In genomic region chr3:97227259-97228005, GRCm38 (mm10) we compare ENCODE assay signal across 8 mouse cellular contexts.
DNase-seq lines count a peak whose midpoint lies in the region; ATAC-seq and TF ChIP-seq lines count a peak whose summit lies in the region.

No protein-coding gene starts in this region.

- peak overlapping the region; percentile 91 for H3K4me2 ChIP-seq in heart, embryonic 15.5 days
- peak overlapping the region; percentile 69 for H3K4me2 ChIP-seq in liver, embryonic 14.5 days (ENCODE audit: low read depth)
- peak overlapping the region; percentile 69 for H3K4me2 ChIP-seq in neural tube, embryonic 11.5 days (ENCODE audit: low read depth)
- peak overlapping the region; percentile 71 for H3K4me2 ChIP-seq in stomach, postnatal 0 days (replicated peaks; ENCODE audit: low read depth)

- no peaks in the 10 kb centered on the region for H3K4me1 ChIP-seq in brown adipose tissue, adult 24 weeks (ENCODE audit: control insufficient read depth, insufficient read depth, insufficient read length, low read length)
- H3K4me1 ChIP-seq in heart, embryonic 15.5 days (replicated peaks), result peaks cover 32% of the 10 kb centered on the region
- peaks cover 0 to 11% of the 10 kb centered on the region in 2 experiments; a peak in 2 of 4 replicates for H3K4me1 ChIP-seq in liver, embryonic 14.5 days (replicated peaks; ENCODE audit: control insufficient read depth in 2 of 2, insufficient read depth in 2 of 2, low read length in 1 of 2)
- peaks cover 17% of the 10 kb centered on the region for H3K4me1 ChIP-seq in neural tube, embryonic 11.5 days (ENCODE audit: control insufficient read depth, insufficient read depth, low read length)
- peaks cover 9% of the 10 kb centered on the region for H3K4me1 ChIP-seq in stomach, postnatal 0 days (replicated peaks; ENCODE audit: control insufficient read depth, insufficient read depth)

- DNase-seq in CD4-positive, CD25-positive, alpha-beta regulatory T cell, adult 2 months (ENCODE audit: low read depth, low spot score), result peak; percentile 96
- DNase-seq in fibroblast of lung, adult 2 months (ENCODE audit: low read depth), result peak; percentile 72
- peak; percentile 98 for DNase-seq in kidney, postnatal 25 days
- peak; percentile 62 to 67 (median 65) for DNase-seq in liver, embryonic 14.5 days (ENCODE audit: low read depth in 3 of 3, low spot score in 3 of 3)
- peak; percentile 96 for DNase-seq in neural tube, embryonic 11.5 days (ENCODE audit: low spot score)
- DNase-seq in stomach, postnatal 0 days (ENCODE audit: low spot score), result peak; percentile 99

- H3K27ac ChIP-seq in brown adipose tissue, adult 24 weeks (replicated peaks; ENCODE audit: low read depth, low read length), result peak overlapping the region; percentile 37
- peak overlapping the region; percentile 93 for H3K27ac ChIP-seq in heart, embryonic 15.5 days
- no peak overlapping the region for H3K27ac ChIP-seq in liver, embryonic 14.5 days
- peak overlapping the region; percentile 94 for H3K27ac ChIP-seq in neural tube, embryonic 11.5 days (ENCODE audit: low read depth, low read length)
- H3K27ac ChIP-seq in stomach, postnatal 0 days (replicated peaks), result peak overlapping the region; percentile 90

- peak overlapping the region; percentile 74 for H3K4me3 ChIP-seq in brown adipose tissue, adult 24 weeks (ENCODE audit: insufficient read depth, low read depth, low read length)
- peak overlapping the region; percentile 86 for H3K4me3 ChIP-seq in heart, embryonic 15.5 days
- peak overlapping the region; percentile 56 to 73 for H3K4me3 ChIP-seq in liver, embryonic 14.5 days (ENCODE audit: insufficient read depth in 1 of 2, low read depth in 2 of 2, low read length in 2 of 2)
- peak overlapping the region; percentile 82 for H3K4me3 ChIP-seq in neural tube, embryonic 11.5 days (ENCODE audit: low read depth, low read length)
- peak overlapping the region; percentile 78 for H3K4me3 ChIP-seq in stomach, postnatal 0 days (ENCODE audit: low read depth, low read length)

- peak; percentile 93 for ATAC-seq in heart, embryonic 15.5 days (replicated peaks; ENCODE audit: insufficient number of reproducible peaks, insufficient read depth, low FRiP score, low read depth)
- ATAC-seq in liver, embryonic 14.5 days (ENCODE audit: insufficient read depth), result peak; percentile 86
- ATAC-seq in neural tube, embryonic 11.5 days (ENCODE audit: insufficient read depth, low FRiP score, low TSS enrichment), result peak; percentile 89
- peak; percentile 93 for ATAC-seq in stomach, postnatal 0 days (ENCODE audit: low FRiP score, low TSS enrichment)

- 2% methylated on average over 40 of the region's 79 CpGs for WGBS in heart, embryonic 15.5 days
- under 1% methylated on average over 44 of the region's 79 CpGs for WGBS in liver, embryonic 14.5 days (ENCODE audit: insufficient replicate concordance)
- WGBS in neural tube, embryonic 11.5 days, result 1% methylated on average over 13 of the region's 79 CpGs
- WGBS in stomach, postnatal 0 days, result 1% methylated on average over 36 of the region's 79 CpGs

- H3K9me3 ChIP-seq in heart, embryonic 15.5 days (replicated peaks), result no peaks in the 10 kb centered on the region
- H3K9me3 ChIP-seq in liver, embryonic 14.5 days (ENCODE audit: control insufficient read depth, low read length), result no peaks in the 10 kb centered on the region
- no peaks in the 10 kb centered on the region for H3K9me3 ChIP-seq in neural tube, embryonic 11.5 days (ENCODE audit: control insufficient read depth, low read length)
- H3K9me3 ChIP-seq in stomach, postnatal 0 days (ENCODE audit: control insufficient read depth, low read length), result no peaks in the 10 kb centered on the region

- no peak for TF ChIP-seq CTCF in liver, embryonic 14.5 days (IDR thresholded peaks at IDR 0.05; ENCODE audit: low read depth)
- TF ChIP-seq CTCF in stomach, postnatal 0 days (IDR thresholded peaks at IDR 0.05; ENCODE audit: low read depth), result peak; percentile 25; the same call in 1 of the 2 replicates

- no peak for TF ChIP-seq EP300 in liver, embryonic 14.5 days (IDR thresholded peaks at IDR 0.05; ENCODE audit: low read depth)
- no peak for TF ChIP-seq EP300 in stomach, postnatal 0 days (optimal IDR thresholded peaks at IDR 0.05)

- no peaks in the 10 kb centered on the region for H3K27me3 ChIP-seq in heart, embryonic 15.5 days
- no peaks in the 10 kb centered on the region; the same call in 1 of the 2 replicates for H3K27me3 ChIP-seq in liver, embryonic 14.5 days (ENCODE audit: control insufficient read depth, insufficient read depth, low read length)
- H3K27me3 ChIP-seq in neural tube, embryonic 11.5 days (ENCODE audit: control insufficient read depth, insufficient read depth, low read length), result no peaks in the 10 kb centered on the region
- no peaks in the 10 kb centered on the region for H3K27me3 ChIP-seq in stomach, postnatal 0 days (ENCODE audit: control insufficient read depth, insufficient read depth, low read length)

- peak overlapping the region; percentile 90 for H3K9ac ChIP-seq in heart, embryonic 15.5 days
- peak overlapping the region; percentile 19 for H3K9ac ChIP-seq in liver, embryonic 14.5 days (replicated peaks)
- H3K9ac ChIP-seq in neural tube, embryonic 11.5 days (ENCODE audit: low read length), result peak overlapping the region; percentile 87
- H3K9ac ChIP-seq in stomach, postnatal 0 days (ENCODE audit: low read length), result peak overlapping the region; percentile 86

- H3K36me3 ChIP-seq in heart, embryonic 15.5 days, result no peaks in the 10 kb centered on the region
- no peaks in the 10 kb centered on the region for H3K36me3 ChIP-seq in liver, embryonic 14.5 days (replicated peaks; ENCODE audit: control insufficient read depth, insufficient read depth, low read depth)
- no peaks in the 10 kb centered on the region for H3K36me3 ChIP-seq in neural tube, embryonic 11.5 days (ENCODE audit: control insufficient read depth, insufficient read depth, low read length)
- no peaks in the 10 kb centered on the region for H3K36me3 ChIP-seq in stomach, postnatal 0 days (ENCODE audit: control insufficient read depth, insufficient read depth, low read length)

Comparison
In these comparisons a context has a peak if more than half of its experiments do, and no peak if none do; other contexts are left out.
1. H3K9ac ChIP-seq: peak in every context shown above with its lines; median percentile 90 in heart, embryonic 15.5 days; 87 in neural tube, embryonic 11.5 days; 86 in stomach, postnatal 0 days; 19 in liver, embryonic 14.5 days.